Mouse (Mus musculus) lung, adult 2 months (tissue): ENCODE data around the gene Nedd4.

Experiments
- CTCF ChIP-seq: fragments of 200-500 bp; IDR thresholded peaks from 2 replicates; pipeline ENCODE4 v1.5.1; 2011; ENCODE audit warnings: mild to moderate bottlenecking, low read length, control low read depth; ENCODE audit not compliant: insufficient read depth
- POLR2A ChIP-seq: fragments of 200-500 bp; IDR thresholded peaks from 2 replicates; pipeline ENCODE4 v1.6.1; 2011; ENCODE audit warnings: low read depth, mild to moderate bottlenecking, control low read depth, low read length, borderline replicate concordance; ENCODE audit errors: extremely low read depth

DNA sequence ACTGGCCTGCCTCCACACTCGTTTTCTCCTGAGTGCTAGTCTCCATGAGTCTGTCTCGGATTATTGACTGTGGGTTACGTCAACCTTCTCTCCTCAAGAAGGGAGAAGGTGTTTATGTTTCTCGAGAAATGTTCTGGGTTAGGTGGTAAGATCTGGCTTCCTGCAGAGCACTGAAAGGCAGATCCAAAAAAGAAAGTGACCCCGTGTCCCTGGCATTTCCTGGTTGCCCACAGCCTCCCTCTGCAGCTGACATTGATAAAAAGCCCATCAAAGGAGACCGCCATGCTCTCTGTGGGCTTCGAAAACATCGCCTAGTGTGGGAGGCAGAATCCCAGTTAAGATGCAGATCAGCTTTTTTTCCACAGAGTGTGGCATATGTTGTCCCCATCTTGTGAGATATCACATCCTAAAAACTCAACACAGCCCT lies 96.6 kb downstream of the Nedd4 start:
- TF ChIP-seq CTCF (no peak), POLR2A (no peak)
